Mouse (Mus musculus) neural tube, embryonic 14.5 days (tissue): Measurements from ENCODE around the gene Sema3a. TPM values are rescaled to one million over a fixed set of nuclear protein-coding genes. Genes with fewer than 3 reads are reported as not detected.

Experiments
- ATAC-seq: fragments of 200-750 bp; cut with Nextera tagmentation; 2 replicates; pipeline ENCODE4 v1.8.0; 2017; ENCODE audit warnings: low read depth, mild to moderate bottlenecking, moderate TSS enrichment, moderate library complexity
- H3K27ac ChIP-seq: fragments of 300-500 bp; sonication (generic); 2 replicates; pipeline ENCODE4 v1.5.1; 2014; ENCODE audit warnings: low read depth, mild to moderate bottlenecking, control low read depth, low read length, moderate library complexity, mixed read lengths
- H3K27me3 ChIP-seq: fragments of 300-500 bp; sonication (generic); 2 replicates; pipeline ENCODE4 v1.6.1; 2014; ENCODE audit warnings: low read length; ENCODE audit not compliant: control insufficient read depth, insufficient read depth
- H3K36me3 ChIP-seq: fragments of 300-500 bp; sonication (generic); 2 replicates; pipeline ENCODE4 v1.6.1; 2014; ENCODE audit warnings: low read length, mixed read lengths; ENCODE audit not compliant: control insufficient read depth, insufficient read depth
- H3K4me1 ChIP-seq: fragments of 300-500 bp; sonication (generic); 2 replicates; pipeline ENCODE4 v1.6.1; 2014; ENCODE audit warnings: low read length; ENCODE audit not compliant: control insufficient read depth, insufficient read depth
- H3K4me2 ChIP-seq: fragments of 300-500 bp; sonication (generic); 2 replicates; pipeline ENCODE4 v1.6.1; 2014; ENCODE audit warnings: mild to moderate bottlenecking, low read depth, low read length, control low read depth
- H3K4me3 ChIP-seq: fragments of 300-500 bp; sonication (generic); 2 replicates; pipeline ENCODE4 v1.5.1; 2014; ENCODE audit warnings: low read depth, low read length, control low read depth, mixed read lengths
- H3K9ac ChIP-seq: fragments of 300-500 bp; sonication (generic); replicated peaks from 2 replicates; pipeline ENCODE4 v1.6.1; 2014; ENCODE audit warnings: low read depth, mild to moderate bottlenecking, control low read depth, low read length, mixed read lengths
- H3K9me3 ChIP-seq: fragments of 300-500 bp; sonication (generic); 2 replicates; pipeline ENCODE4 v1.6.1; 2016; ENCODE audit warnings: low read length; ENCODE audit not compliant: control insufficient read depth
- WGBS: fragments of 180-500 bp; shearing (Covaris S2); extraction: QIAGEN DNeasy Blood & Tissue Kit; methylation state at CpG from one replicate; pipeline ENCODE4 v1.1.7; 2014; 5-methylcytosine and 5-hydroxymethylcytosine counted together
- polyA plus RNA-seq: library from polyadenylated mRNA; unstranded; fragments of >200 nt; fragmentation: Nextera tagmentation; extraction: Ambion mirVana; gene quantifications from 2 replicates; pipeline ENCODE4 v1.2.1, GENCODE M21; 2014

Sema3a gene
- polyA plus RNA-seq, 1 experiment from 2014 or later: 34.6 TPM

DNA sequence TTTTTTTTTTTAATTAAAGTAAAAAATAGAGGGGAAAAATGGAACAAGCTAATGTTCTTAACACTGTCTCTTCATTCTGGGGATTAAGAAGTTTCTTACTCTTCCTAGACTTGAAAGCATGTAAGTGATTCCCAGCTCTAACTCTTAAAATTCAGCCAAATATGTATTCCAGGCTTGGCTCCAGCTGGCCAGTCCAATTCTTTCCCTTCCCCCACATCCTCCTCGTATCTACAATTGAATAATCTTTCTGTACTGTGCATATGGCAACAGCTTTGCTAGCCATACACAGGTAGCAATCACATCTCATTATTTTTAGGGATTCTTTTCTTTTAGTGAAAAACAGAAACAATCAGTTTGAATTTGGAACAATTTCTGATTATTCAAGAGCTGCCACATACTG, 303.5 kb downstream of the Sema3a start:
- no peak overlapping the region for H3K4me3 ChIP-seq
- H3K27ac ChIP-seq: no peak overlapping the region
- H3K36me3 ChIP-seq: no peaks in the 10 kb centered on the region
- WGBS: 56% methylated on average over 1 of the region's 1 CpGs
- H3K27me3 ChIP-seq: no peaks in the 10 kb centered on the region
- no peaks in the 10 kb centered on the region for H3K4me1 ChIP-seq
- H3K9me3 ChIP-seq: no peaks in the 10 kb centered on the region
- H3K9ac ChIP-seq: no peak overlapping the region
- H3K4me2 ChIP-seq: no peak overlapping the region
- no peak for ATAC-seq

DNA sequence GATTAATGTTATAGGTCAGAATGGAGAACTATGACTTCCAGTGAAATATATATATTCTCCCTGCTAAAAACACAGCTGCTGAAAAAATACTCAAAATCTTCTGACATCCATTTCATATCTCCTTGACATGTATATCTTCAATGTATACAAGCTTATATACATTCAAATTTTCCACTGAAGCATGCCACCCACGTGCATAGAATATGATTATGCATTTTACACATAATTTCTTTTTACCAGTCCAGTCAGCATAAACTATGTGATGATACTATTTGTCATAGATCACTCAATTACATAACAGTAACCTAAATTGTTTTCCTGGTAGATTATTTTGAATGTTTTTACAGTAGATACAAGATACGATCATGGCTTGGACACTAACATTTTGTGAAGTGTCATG, 306.6 kb downstream of the Sema3a start:
- ATAC-seq: no peak
- 87% methylated on average over 2 of the region's 2 CpGs for WGBS
- Histone ChIP-seq H3K4me1 (no peaks in the 10 kb centered on the region), H3K4me2 (no peak overlapping the region), H3K9me3 (no peaks in the 10 kb centered on the region), H3K27me3 (no peaks in the 10 kb centered on the region), H3K36me3 (no peaks in the 10 kb centered on the region), H3K27ac (no peak overlapping the region), H3K4me3 (no peak overlapping the region), H3K9ac (no peak overlapping the region)

DNA sequence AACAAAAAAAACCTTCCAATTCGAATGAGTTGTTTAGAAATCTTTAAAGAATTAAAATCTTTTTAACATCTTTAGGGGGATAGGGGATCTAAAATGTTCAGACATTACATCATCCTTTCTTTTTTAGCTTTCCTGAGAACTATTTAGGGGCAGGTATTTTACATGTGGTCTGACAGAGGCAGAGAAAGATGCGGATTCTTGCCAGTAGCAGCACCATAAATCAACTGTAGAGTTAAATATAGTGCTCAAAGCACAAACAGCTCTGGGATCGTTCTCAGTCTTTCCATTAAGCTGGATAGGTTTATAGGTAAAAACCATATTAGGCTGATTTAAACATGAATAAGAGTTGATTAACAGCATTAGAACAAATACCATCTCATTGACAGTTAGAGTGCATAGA, 307.4 kb downstream of the Sema3a start:
- no peaks in the 10 kb centered on the region for H3K27me3 ChIP-seq

DNA sequence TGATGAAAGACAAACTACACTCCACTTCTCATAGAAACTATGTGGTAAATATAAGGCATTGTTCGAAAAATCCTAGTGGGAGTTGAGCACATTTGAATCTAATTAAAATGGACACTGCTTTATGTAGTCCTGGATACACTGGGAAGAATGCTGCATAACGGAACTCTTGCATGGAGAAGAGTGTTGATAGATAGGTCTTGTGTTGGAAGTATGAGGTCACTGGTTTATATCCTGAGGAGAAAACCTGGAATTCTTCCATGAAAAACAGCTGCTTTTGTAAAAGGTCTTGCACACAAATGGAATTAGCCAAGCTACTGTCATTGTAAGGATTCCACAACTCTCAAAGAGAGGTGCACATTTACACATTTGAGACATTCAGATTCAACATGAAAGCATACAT, 308.1 kb downstream of the Sema3a start:
- H3K4me1 ChIP-seq: no peaks in the 10 kb centered on the region
- no peak overlapping the region for H3K9ac ChIP-seq
- WGBS: 62% methylated on average over 2 of the region's 2 CpGs
- H3K27ac ChIP-seq: no peak overlapping the region
- H3K4me3 ChIP-seq: no peak overlapping the region
- no peaks in the 10 kb centered on the region for H3K36me3 ChIP-seq
- ATAC-seq: no peak
- H3K27me3 ChIP-seq: no peaks in the 10 kb centered on the region
- no peaks in the 10 kb centered on the region for H3K9me3 ChIP-seq
- H3K4me2 ChIP-seq: no peak overlapping the region

More for the DNA sequence above, 307.4 kb downstream of the Sema3a start:
- no peaks in the 10 kb centered on the region for H3K36me3 ChIP-seq
- H3K9me3 ChIP-seq: no peaks in the 10 kb centered on the region
- no peak for ATAC-seq
- H3K4me1 ChIP-seq: no peaks in the 10 kb centered on the region
- no peak overlapping the region for H3K27ac ChIP-seq
- H3K4me2 ChIP-seq: no peak overlapping the region
- WGBS: 50% methylated on average over 3 of the region's 3 CpGs
- no peak overlapping the region for H3K4me3 ChIP-seq
- no peak overlapping the region for H3K9ac ChIP-seq

DNA sequence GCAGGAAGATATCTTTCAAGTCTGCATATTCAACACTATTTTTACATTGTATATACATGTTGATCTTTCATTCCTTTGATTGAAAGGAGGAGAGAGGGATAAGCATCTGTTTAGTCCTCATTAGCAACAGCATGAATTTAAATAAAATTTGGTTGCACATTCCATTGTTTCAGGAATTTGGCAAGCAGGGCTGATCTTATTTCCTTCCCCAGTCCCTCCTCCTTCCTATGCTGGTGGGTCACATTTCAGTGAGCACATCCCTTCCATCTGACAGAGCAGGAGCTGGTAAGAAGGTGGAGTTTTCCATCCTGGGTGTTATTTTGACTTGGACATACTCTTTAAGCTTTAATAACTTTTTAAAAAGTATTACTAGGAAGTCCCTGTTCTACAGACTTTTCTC, 315.9 kb downstream of the Sema3a start:
- Histone ChIP-seq H3K9me3 (no peaks in the 10 kb centered on the region), H3K4me1 (no peaks in the 10 kb centered on the region), H3K36me3 (no peaks in the 10 kb centered on the region), H3K9ac (no peak overlapping the region), H3K27me3 (no peaks in the 10 kb centered on the region), H3K27ac (no peak overlapping the region), H3K4me3 (no peak overlapping the region), H3K4me2 (no peak overlapping the region)
- ATAC-seq: no peak

DNA sequence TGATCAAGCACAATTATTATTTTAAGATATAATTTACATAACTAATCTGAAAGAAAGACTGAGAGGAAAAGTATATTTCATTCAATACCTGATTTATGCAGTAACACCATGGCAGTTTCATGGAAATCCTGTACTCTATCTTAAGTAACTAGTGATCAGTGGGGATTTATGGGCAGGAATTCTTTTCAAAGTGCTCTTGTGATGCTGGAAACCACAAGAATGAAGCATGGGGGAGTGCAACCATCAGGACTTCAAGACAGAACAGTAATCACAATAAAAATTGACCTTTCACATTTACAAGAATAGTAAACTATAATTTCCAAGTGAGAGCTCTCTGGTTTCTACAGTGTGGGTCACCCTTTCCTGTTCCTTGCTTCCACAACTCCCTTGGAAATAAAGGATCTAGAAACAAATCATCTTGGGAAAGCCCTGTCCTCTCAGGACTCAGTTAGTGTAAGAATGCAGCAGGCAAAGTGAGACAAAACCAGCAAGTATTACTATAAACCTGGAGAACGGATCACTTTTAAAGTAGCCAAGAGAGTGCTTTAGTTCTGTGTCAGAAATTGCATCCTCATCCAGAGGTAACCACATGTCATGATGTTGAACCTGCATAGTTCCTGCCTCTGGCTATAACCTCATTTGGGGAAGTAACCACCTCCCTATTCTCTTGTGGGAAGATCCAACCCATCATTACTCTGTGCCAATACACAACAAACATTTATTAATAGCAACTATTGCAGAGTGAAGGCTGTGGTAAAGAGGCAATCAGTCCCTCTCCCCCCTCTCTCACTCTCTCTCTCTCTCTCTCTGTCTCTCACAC, 335.2 kb downstream of the Sema3a start:
- no peaks in the 10 kb centered on the region for H3K9me3 ChIP-seq
- no peaks in the 10 kb centered on the region for H3K4me1 ChIP-seq
- ATAC-seq: no peak
- H3K27me3 ChIP-seq: no peaks in the 10 kb centered on the region
- no peak overlapping the region for H3K27ac ChIP-seq
- WGBS: 75% methylated on average over 1 of the region's 1 CpGs
- no peak overlapping the region for H3K4me2 ChIP-seq
- no peaks in the 10 kb centered on the region for H3K36me3 ChIP-seq
- H3K4me3 ChIP-seq: no peak overlapping the region
- no peak overlapping the region for H3K9ac ChIP-seq

DNA sequence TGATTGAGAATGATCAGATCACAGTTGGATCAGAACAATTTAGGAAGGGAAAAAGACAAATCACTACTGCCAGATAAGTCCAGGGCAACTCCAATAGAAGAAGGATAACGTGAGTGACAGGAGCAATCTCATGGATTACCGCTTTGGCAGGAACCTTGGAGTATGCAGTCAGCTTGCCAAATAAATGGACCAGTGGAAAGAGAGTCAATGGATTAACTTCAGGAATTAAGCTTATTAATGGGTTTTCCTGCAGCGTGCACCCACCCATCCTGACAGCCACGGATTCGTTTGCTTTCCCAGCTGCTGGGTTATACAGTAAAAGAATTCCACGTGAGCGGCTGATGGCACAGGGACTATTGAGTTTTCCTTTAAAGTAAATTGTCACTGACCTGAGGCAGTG, 343.6 kb downstream of the Sema3a start:
- Histone ChIP-seq H3K9ac (no peak overlapping the region), H3K27me3 (no peaks in the 10 kb centered on the region), H3K4me3 (no peak overlapping the region), H3K9me3 (no peaks in the 10 kb centered on the region), H3K27ac (no peak overlapping the region), H3K4me1 (no peaks in the 10 kb centered on the region), H3K36me3 (no peaks in the 10 kb centered on the region), H3K4me2 (no peak overlapping the region)
- no peak for ATAC-seq
- 65% methylated on average over 7 of the region's 7 CpGs for WGBS

DNA sequence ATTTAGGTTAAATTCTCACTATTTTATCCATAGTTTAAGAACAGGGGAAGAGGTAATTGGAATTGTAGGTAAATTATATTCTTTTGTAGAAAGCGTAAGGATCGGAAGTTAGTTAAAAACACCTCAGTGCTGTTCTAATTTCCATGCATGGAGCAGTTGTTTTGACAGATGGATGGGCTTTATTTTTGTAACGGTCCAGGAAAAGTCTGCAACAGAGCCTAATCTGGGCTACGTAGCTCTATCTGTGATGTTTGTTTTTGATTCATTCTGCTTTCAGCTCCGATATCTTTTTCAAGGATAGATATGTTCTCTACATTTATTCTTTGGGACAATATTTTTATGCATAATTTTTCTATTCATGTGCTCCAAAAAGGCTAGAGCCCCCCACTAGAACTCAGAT, 344.2 kb downstream of the Sema3a start:
- no peak overlapping the region for H3K4me2 ChIP-seq
- H3K27me3 ChIP-seq: no peaks in the 10 kb centered on the region
- no peaks in the 10 kb centered on the region for H3K4me1 ChIP-seq
- no peak for ATAC-seq
- H3K27ac ChIP-seq: no peak overlapping the region
- 80% methylated on average over 5 of the region's 5 CpGs for WGBS
- H3K4me3 ChIP-seq: no peak overlapping the region
- H3K36me3 ChIP-seq: no peaks in the 10 kb centered on the region
- H3K9me3 ChIP-seq: no peaks in the 10 kb centered on the region
- H3K9ac ChIP-seq: no peak overlapping the region

DNA sequence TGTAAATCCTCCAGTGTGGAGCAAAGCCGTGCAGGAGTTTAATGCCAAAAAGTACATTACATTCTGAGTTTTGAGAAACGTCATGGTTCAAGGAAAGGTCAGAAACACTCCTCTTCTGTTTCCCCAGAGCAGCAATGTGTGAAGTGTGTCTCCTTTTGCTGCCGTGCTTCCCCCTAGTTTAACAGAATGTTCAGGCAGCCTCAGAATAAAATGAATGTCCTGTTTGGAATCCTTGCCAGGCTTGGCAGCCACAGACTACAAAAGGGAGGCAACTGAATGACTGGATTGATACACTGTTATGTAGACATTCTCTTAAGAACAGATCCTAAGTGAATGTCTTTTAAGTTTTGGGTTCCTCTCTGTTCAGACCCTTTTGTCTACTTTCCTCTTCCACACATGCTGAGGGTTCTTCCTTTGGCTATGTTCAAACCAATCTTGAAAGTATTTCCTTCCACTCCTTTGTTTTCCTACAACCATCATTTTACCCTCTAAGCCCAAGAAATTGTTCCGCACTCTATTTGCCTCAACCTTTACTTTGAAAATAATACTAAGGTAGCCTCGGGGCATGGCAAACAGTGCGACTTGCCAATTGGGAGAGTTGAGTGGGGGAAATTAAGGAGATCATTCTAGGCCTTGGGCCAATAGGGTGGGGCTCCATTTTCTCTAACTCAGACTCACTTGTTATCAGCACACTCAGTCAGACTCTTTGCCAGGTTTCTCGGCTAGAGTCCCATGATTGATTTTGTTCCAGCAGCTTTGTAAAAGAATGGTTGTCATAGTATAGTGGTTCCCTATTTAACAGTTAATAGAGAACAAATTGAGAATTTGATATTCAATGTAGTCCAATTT, 345.1 kb downstream of the Sema3a start:
- no peaks in the 10 kb centered on the region for H3K36me3 ChIP-seq
- H3K9me3 ChIP-seq: no peaks in the 10 kb centered on the region
- no peaks in the 10 kb centered on the region for H3K4me1 ChIP-seq
- no peak overlapping the region for H3K27ac ChIP-seq
- no peak overlapping the region for H3K4me3 ChIP-seq
- H3K9ac ChIP-seq: no peak overlapping the region
- H3K4me2 ChIP-seq: no peak overlapping the region
- no peaks in the 10 kb centered on the region for H3K27me3 ChIP-seq
- peak; percentile 50; the same call in 1 of the 2 replicates for ATAC-seq
- WGBS: 52% methylated on average over 7 of the region's 7 CpGs
